Mouse (Mus musculus) forebrain, embryonic 16.5 days (tissue): ENCODE results near the gene Sar1b. TPM values are rescaled to one million over a fixed set of nuclear protein-coding genes. Genes with fewer than 3 reads are reported as not detected.

Experiments
- ATAC-seq: fragments of 200-750 bp; cut with Nextera tagmentation; 2 replicates; pipeline ENCODE4 v1.8.0; 2017; ENCODE audit warnings: mild to moderate bottlenecking, moderate library complexity
- H3K27ac ChIP-seq: fragments of 300-500 bp; sonication (generic); 2 replicates; pipeline ENCODE4 v1.5.1; 2014; ENCODE audit warnings: low read length, control low read depth
- H3K27me3 ChIP-seq: fragments of 300-500 bp; sonication (generic); replicated peaks from 2 replicates; pipeline ENCODE4 v1.6.1; 2014; ENCODE audit warnings: low read length; ENCODE audit not compliant: control insufficient read depth, insufficient read depth
- H3K36me3 ChIP-seq: fragments of 300-500 bp; sonication (generic); 2 replicates; pipeline ENCODE4 v1.6.1; 2014; ENCODE audit not compliant: control insufficient read depth, insufficient read depth
- H3K4me1 ChIP-seq: fragments of 300-500 bp; sonication (generic); replicated peaks from 2 replicates; pipeline ENCODE4 v1.6.1; 2014; ENCODE audit warnings: low read length; ENCODE audit not compliant: control insufficient read depth, insufficient read depth
- H3K4me2 ChIP-seq: fragments of 300-500 bp; sonication (generic); 2 replicates; pipeline ENCODE4 v1.6.1; 2014; ENCODE audit warnings: mild to moderate bottlenecking, low read length, control low read depth
- H3K4me3 ChIP-seq: fragments of 300-500 bp; sonication (generic); replicated peaks from 2 replicates; pipeline ENCODE4 v1.5.1; 2014; ENCODE audit warnings: mild to moderate bottlenecking, low read length, control low read depth
- H3K9ac ChIP-seq: fragments of 300-500 bp; sonication (generic); replicated peaks from 2 replicates; pipeline ENCODE4 v1.6.1; 2014; ENCODE audit warnings: low read depth, low read length, control low read depth
- H3K9me3 ChIP-seq: fragments of 300-500 bp; sonication (generic); 2 replicates; pipeline ENCODE4 v1.6.1; 2016; ENCODE audit warnings: low read length; ENCODE audit not compliant: control insufficient read depth
- WGBS: fragments of 180-500 bp; shearing (Covaris S2); extraction: QIAGEN DNeasy Blood & Tissue Kit; methylation state at CpG from one replicate; pipeline ENCODE4 v1.1.7; 2014; 5-methylcytosine and 5-hydroxymethylcytosine counted together
- polyA plus RNA-seq: library from polyadenylated mRNA; unstranded; fragments of >200 nt; fragmentation: Nextera tagmentation; extraction: Ambion mirVana; gene quantifications from 2 replicates; pipeline ENCODE4 v1.2.1, GENCODE M21; 2015

Sar1b gene
- polyA plus RNA-seq, 1 experiment from 2014 or later, result 158 TPM

GRCm38 (mm10) chr11:51800634-51801325 is 37.3 kb downstream of the Sar1b start:
- Histone ChIP-seq H3K27me3 (no peaks in the 10 kb centered on the region), H3K4me1 (peaks cover 4% of the 10 kb centered on the region), H3K4me2 (no peak overlapping the region), H3K27ac (no peak overlapping the region), H3K9ac (no peak overlapping the region), H3K9me3 (no peaks in the 10 kb centered on the region), H3K4me3 (no peak overlapping the region), H3K36me3 (no peaks in the 10 kb centered on the region)
- ATAC-seq, result no peak
- 46% methylated on average over 7 of the region's 8 CpGs for WGBS

DNA sequence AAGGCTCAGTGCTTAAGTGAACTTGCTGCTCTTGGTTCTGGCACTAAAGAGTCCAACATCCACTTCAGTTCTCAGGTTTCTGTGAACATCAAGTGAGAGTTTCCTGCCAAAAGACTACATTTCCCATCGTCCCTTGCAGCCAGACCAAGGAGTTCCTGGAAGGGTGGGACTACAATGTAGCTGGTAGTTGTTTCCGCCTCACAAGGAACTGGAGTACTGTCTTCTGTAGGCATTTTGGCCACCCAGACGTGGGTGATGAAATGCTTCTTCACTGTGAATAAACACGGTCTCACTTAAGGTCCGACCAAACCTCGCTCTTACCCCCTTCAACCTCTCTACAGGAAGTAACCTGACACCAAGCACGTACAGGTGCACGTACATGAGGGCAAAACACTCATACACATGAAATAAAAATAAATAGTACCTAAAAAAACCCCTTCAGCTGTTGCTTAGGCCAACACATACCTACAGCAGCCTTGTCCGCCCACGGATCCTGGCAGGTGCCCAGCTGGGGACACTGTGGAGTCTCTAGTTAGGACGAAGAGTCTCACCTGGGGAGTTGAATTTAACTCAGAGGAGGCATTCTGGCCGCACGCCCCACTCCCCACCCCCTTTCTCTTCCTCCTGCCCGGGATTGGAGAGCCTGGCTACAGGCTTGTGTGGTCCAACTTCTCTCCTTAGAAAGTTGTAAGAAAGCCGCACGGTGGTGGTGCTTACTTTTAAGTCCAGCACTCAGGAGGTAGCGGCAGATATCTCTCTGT is 41.9 kb downstream of the Sar1b start:
- H3K27me3 ChIP-seq, result no peaks in the 10 kb centered on the region
- H3K9me3 ChIP-seq, result no peaks in the 10 kb centered on the region
- H3K4me2 ChIP-seq, result peak overlapping the region; percentile 79
- H3K4me3 ChIP-seq, result peak overlapping the region; percentile 52
- no peaks in the 10 kb centered on the region for H3K36me3 ChIP-seq
- H3K9ac ChIP-seq, result peak overlapping the region; percentile 57
- WGBS, result 19% methylated on average over 17 of the region's 17 CpGs
- peak overlapping the region; percentile 38; the same call in 1 of the 2 replicates for H3K27ac ChIP-seq
- peaks cover 4% of the 10 kb centered on the region for H3K4me1 ChIP-seq
- peak; percentile 92 for ATAC-seq

DNA sequence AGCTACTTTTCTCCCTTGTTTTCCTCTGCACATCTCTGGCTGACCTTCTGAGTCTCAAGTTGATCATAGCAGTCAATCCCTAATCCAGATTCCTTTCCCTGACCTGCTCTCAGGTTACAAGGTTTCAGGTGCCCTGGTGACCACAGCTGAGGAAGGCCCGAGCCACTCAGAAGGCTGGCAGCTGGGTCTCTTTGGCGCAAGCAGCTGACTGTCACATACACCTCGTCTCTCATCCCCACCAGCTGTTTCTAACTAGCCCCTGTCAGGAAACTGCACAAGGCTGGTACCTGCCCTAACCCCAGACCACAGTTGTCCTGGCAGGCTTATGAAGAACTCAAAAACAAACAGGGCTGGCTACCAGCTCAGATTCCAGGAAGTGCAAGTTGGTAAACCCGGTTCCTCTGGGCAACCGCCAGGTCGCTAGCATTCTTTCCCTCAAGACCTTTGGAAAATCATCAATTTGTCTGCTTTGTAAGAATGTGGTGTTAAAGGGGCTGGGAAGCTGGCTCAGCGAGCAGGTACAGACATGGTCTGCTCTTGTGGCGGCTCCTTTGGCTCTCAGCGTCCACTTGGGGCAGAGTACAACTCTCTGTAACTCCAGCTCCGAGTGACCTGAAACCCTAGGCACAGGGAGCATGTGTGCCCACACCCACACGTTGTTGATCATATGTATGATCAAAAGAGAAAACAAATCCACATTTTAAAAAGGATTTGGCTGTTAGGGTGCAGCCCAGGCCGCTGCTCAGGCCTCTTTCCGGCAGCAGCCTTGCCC is 43.8 kb downstream of the Sar1b start:
- no peak for ATAC-seq
- peaks cover 4% of the 10 kb centered on the region for H3K4me1 ChIP-seq
- H3K27me3 ChIP-seq, result no peaks in the 10 kb centered on the region
- no peaks in the 10 kb centered on the region for H3K9me3 ChIP-seq
- WGBS, result 59% methylated on average over 13 of the region's 13 CpGs
- no peak overlapping the region for H3K4me3 ChIP-seq
- no peak overlapping the region for H3K4me2 ChIP-seq
- H3K27ac ChIP-seq, result no peak overlapping the region
- H3K36me3 ChIP-seq, result no peaks in the 10 kb centered on the region
- no peak overlapping the region for H3K9ac ChIP-seq

GRCm38 (mm10) chr11:51809632-51810224 is 46.2 kb downstream of the Sar1b start:
- ATAC-seq, result 0 out of 2 replicates have a peak, but pooled peaks have one; percentile 35
- H3K4me2 ChIP-seq, result no peak overlapping the region
- no peaks in the 10 kb centered on the region for H3K27me3 ChIP-seq
- no peak overlapping the region for H3K27ac ChIP-seq
- peaks cover 4% of the 10 kb centered on the region for H3K4me1 ChIP-seq
- H3K36me3 ChIP-seq, result no peaks in the 10 kb centered on the region
- no peak overlapping the region for H3K4me3 ChIP-seq
- no peaks in the 10 kb centered on the region for H3K9me3 ChIP-seq
- no peak overlapping the region for H3K9ac ChIP-seq
- WGBS, result 56% methylated on average over 6 of the region's 6 CpGs

GRCm38 (mm10) chr11:51811230-51811629 is 47.7 kb downstream of the Sar1b start:
- Histone ChIP-seq H3K9ac (no peak overlapping the region), H3K27me3 (no peaks in the 10 kb centered on the region), H3K4me2 (no peak overlapping the region), H3K27ac (no peak overlapping the region), H3K4me1 (no peaks in the 10 kb centered on the region), H3K4me3 (no peak overlapping the region), H3K36me3 (no peaks in the 10 kb centered on the region), H3K9me3 (no peaks in the 10 kb centered on the region)
- ATAC-seq, result no peak
- 85% methylated on average over 4 of the region's 4 CpGs for WGBS

- Histone ChIP-seq H3K4me2 (no peak overlapping the region), H3K27ac (no peak overlapping the region), H3K4me3 (no peak overlapping the region), H3K36me3 (no peaks in the 10 kb centered on the region), H3K9me3 (no peaks in the 10 kb centered on the region), H3K4me1 (no peaks in the 10 kb centered on the region), H3K9ac (no peak overlapping the region), H3K27me3 (no peaks in the 10 kb centered on the region)
- WGBS, result 90% methylated on average over 8 of the region's 8 CpGs
- ATAC-seq, result no peak
Measured at GRCm38 (mm10) chr11:51812022-51812546, 48.6 kb downstream of the Sar1b start.

GRCm38 (mm10) chr11:51817756-51818155 is 54.3 kb downstream of the Sar1b start:
- no peak; the same call in 1 of the 2 replicates for ATAC-seq
- Histone ChIP-seq H3K27me3 (no peaks in the 10 kb centered on the region), H3K9ac (no peak overlapping the region), H3K36me3 (no peaks in the 10 kb centered on the region), H3K4me2 (no peak overlapping the region), H3K4me1 (no peaks in the 10 kb centered on the region), H3K4me3 (no peak overlapping the region), H3K9me3 (no peaks in the 10 kb centered on the region), H3K27ac (no peak overlapping the region)
- WGBS, result 33% methylated on average over 6 of the region's 6 CpGs

DNA sequence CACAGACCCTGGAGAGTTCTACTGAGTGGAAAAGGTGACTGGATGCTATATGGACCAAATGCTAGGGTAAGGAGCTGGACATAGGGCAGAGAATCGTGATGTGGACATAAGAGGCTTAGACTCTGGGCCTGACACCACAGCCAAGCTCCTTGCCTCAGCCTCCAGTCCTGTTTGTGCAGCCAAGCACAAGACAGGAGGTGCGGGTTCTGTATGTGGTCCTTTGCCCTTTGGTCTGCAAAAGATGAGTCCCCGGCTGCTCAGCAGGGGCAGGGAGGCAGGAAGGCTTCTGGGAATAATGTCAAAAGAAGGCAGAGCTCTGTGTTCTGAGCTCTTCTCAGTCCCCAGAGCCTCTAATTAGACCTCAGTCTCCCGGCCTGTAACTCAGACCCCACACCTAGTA is 55.4 kb downstream of the Sar1b start:
- Histone ChIP-seq H3K4me1 (no peaks in the 10 kb centered on the region), H3K27me3 (no peaks in the 10 kb centered on the region), H3K9me3 (no peaks in the 10 kb centered on the region), H3K27ac (no peak overlapping the region), H3K36me3 (no peaks in the 10 kb centered on the region), H3K4me3 (no peak overlapping the region), H3K4me2 (no peak overlapping the region), H3K9ac (no peak overlapping the region)
- WGBS, result 80% methylated on average over 4 of the region's 4 CpGs
- no peak for ATAC-seq

DNA sequence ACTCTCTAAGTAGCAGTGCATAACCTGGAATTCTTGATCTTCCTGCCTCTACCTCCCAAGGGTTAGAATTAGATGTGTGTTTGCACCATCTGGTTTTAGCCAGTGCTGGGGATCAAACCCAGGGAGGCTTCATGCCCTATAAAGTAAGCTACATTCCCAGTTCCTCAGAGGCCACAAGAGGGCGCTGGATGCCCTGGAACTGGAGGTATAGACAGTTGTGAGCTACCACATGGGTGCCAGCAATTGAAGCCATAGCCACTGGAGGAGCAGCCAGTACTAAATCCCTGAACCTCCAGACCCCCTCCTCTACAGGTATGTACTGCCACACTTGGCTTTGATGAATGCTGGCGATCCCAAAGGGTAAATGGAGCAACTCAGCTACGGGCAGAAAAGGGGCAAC is 56.5 kb downstream of the Sar1b start:
- no peaks in the 10 kb centered on the region for H3K9me3 ChIP-seq
- no peak overlapping the region for H3K27ac ChIP-seq
- H3K4me1 ChIP-seq, result no peaks in the 10 kb centered on the region
- H3K27me3 ChIP-seq, result no peaks in the 10 kb centered on the region
- no peak overlapping the region for H3K9ac ChIP-seq
- no peaks in the 10 kb centered on the region for H3K36me3 ChIP-seq
- no peak overlapping the region for H3K4me2 ChIP-seq
- H3K4me3 ChIP-seq, result no peak overlapping the region
- no peak for ATAC-seq
- WGBS, result 77% methylated on average over 3 of the region's 3 CpGs
